Mouse (Mus musculus): ENCODE measurements around the gene Fip1l1.

GRCm38 (mm10) chr5:74634391-74634790 is 99.1 kb downstream of the Fip1l1 start:
- TF ChIP-seq GATA1 (IDR thresholded peaks at IDR 0.05; ENCODE audit: low read length) = no peak
- TF ChIP-seq TAL1 (IDR thresholded peaks at IDR 0.05; ENCODE audit: low read length) = no peak

Measured in erythroblast, embryonic 14.5 days (primary cell).